Mouse (Mus musculus) G1E-ER4 (cell line): Measurements from ENCODE around the gene Abce1. TPM values are rescaled to one million over a fixed set of nuclear protein-coding genes. Genes with fewer than 3 reads are reported as not detected.

ENCODE experiments used
- GATA1 ChIP-seq: IDR thresholded peaks from one replicate; pipeline ENCODE4 v1.8.0; 2012; ENCODE audit warnings: low read length, inconsistent platforms
- polyA plus RNA-seq: library from polyadenylated mRNA; stranded (reverse); fragments of >175 nt; gene quantifications from 2 replicates; pipeline ENCODE4 v1.2.3, GENCODE M21; 2012

Gene Abce1
- polyA plus RNA-seq, 1 experiment: 11.0 TPM

GRCm38 (mm10) chr8:79650158-79650814, 61.3 kb downstream of the Abce1 start:
- no peak for TF ChIP-seq GATA1

- no peak for TF ChIP-seq GATA1
Observed at GRCm38 (mm10) chr8:79649569-79649968, 62.0 kb downstream of the Abce1 start.

- TF ChIP-seq GATA1: no peak
Observed at GRCm38 (mm10) chr8:79641119-79641518, 70.4 kb downstream of the Abce1 start.

GRCm38 (mm10) chr8:79639586-79640451, 71.7 kb downstream of the Abce1 start, which contains the start of gene Otud4:
TSS of gene Otud4 (plus strand) at chr8:79639618.
- no peak for TF ChIP-seq GATA1

- no peak for TF ChIP-seq GATA1
Observed at GRCm38 (mm10) chr8:79638707-79639549, 72.6 kb downstream of the Abce1 start.

- no peak for TF ChIP-seq GATA1
Observed at GRCm38 (mm10) chr8:79638001-79638706, 73.4 kb downstream of the Abce1 start.

GRCm38 (mm10) chr8:79637237-79637636, 74.3 kb downstream of the Abce1 start:
- no peak for TF ChIP-seq GATA1

- no peak for TF ChIP-seq GATA1
Observed at GRCm38 (mm10) chr8:79636151-79636550, 75.4 kb downstream of the Abce1 start.

GRCm38 (mm10) chr8:79635491-79635890, 76.0 kb downstream of the Abce1 start:
- TF ChIP-seq GATA1: no peak

Other genes starting within 250 kb of the Abce1 start
- 4.9 and 5.1 TPM in 2 replicates for gene Otud4, start 72.1 kb downstream of the Abce1 start, polyA plus RNA-seq
- gene Anapc10, start 80 bp upstream of the Abce1 start, polyA plus RNA-seq: 0.17 and 0.39 TPM in 2 replicates